Mouse (Mus musculus): ENCODE measurements at regions not wholly inside any gene's neighbourhood (a gene's known extent, or its start where the extent isn't known, plus 50 kb on each side); places are given as distances from the start of the nearest gene placed in this dataset.

GRCm38 (mm10) chr7:88959332-88960124 lies 444.5 kb downstream of the Tmem135 start:
- in situ Hi-C loops (cut with MboI; ENCODE audit: unreplicated experiment in 2 of 2): no loop called here

- in situ Hi-C loops (cut with MboI; ENCODE audit: unreplicated experiment in 2 of 2): no loop called here
Measured at GRCm38 (mm10) chr7:88954978-88955377, 449.0 kb downstream of the Tmem135 start.

GRCm38 (mm10) chr7:88945338-88945737 lies 458.7 kb downstream of the Tmem135 start:
- in situ Hi-C loops (cut with MboI; ENCODE audit: unreplicated experiment in 2 of 2): no loop called here

- in situ Hi-C loops (cut with MboI; ENCODE audit: unreplicated experiment in 2 of 2): no loop called here
Measured at GRCm38 (mm10) chr7:88944936-88945335, 459.1 kb downstream of the Tmem135 start.

GRCm38 (mm10) chr7:88941246-88941910 lies 462.6 kb downstream of the Tmem135 start:
- in situ Hi-C loops (cut with MboI; ENCODE audit: unreplicated experiment in 2 of 2): no loop called here

- in situ Hi-C loops (cut with MboI; ENCODE audit: unreplicated experiment in 2 of 2): no loop called here
Measured at GRCm38 (mm10) chr7:88940196-88940595, 463.8 kb downstream of the Tmem135 start.

GRCm38 (mm10) chr7:88928245-88928795 lies 475.7 kb downstream of the Tmem135 start:
- in situ Hi-C loops (cut with MboI; ENCODE audit: unreplicated experiment in 2 of 2): no loop called here

Data from v-Abl transformed pro-B cells (cell line).